Mouse (Mus musculus) liver, adult 2 months (tissue): Measurements from ENCODE around the gene H2afz.

ENCODE experiments used
- CTCF ChIP-seq: fragments of 200-500 bp; IDR thresholded peaks from 2 replicates; pipeline ENCODE4 v1.5.1; 2011; ENCODE audit warnings: low read depth, low read length, control low read depth
- POLR2A ChIP-seq: fragments of 200-500 bp; IDR thresholded peaks from 2 replicates; pipeline ENCODE4 v1.6.1; 2011; ENCODE audit warnings: low read length, control low read depth; ENCODE audit not compliant: insufficient read depth; ENCODE audit errors: extremely low read depth

DNA sequence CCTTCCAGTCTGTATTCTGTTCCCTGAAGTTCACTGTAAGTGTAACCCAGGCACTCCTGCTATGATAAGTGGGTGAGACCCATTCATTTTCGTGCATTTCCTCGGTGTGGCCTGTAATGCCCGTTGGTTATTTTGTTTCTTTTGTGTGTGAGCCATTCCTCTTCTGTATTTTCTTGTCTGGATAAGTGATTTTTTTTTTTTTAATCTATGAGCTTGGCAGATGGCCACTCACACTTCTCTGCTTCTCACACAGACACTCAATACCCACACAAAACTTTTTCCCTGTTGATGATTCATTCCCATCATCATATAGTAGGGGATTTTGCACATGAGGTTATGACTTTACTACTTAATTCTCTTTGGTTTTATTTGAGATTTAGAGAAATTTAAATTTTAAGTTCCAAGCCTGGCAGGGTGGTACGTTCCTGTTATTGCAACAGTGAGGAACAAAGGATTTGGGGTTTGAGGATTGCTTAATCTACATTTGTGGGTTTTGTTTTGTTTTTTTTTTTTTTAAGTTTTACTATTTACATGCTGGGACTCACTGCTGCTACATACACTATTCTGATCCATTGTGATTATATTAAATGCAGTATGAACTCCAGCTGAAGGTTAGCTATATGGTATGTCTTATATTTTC, 15.9 kb downstream of the H2afz start:
- no peak for TF ChIP-seq CTCF
- no peak for TF ChIP-seq POLR2A
